In the genomic region with DNA sequence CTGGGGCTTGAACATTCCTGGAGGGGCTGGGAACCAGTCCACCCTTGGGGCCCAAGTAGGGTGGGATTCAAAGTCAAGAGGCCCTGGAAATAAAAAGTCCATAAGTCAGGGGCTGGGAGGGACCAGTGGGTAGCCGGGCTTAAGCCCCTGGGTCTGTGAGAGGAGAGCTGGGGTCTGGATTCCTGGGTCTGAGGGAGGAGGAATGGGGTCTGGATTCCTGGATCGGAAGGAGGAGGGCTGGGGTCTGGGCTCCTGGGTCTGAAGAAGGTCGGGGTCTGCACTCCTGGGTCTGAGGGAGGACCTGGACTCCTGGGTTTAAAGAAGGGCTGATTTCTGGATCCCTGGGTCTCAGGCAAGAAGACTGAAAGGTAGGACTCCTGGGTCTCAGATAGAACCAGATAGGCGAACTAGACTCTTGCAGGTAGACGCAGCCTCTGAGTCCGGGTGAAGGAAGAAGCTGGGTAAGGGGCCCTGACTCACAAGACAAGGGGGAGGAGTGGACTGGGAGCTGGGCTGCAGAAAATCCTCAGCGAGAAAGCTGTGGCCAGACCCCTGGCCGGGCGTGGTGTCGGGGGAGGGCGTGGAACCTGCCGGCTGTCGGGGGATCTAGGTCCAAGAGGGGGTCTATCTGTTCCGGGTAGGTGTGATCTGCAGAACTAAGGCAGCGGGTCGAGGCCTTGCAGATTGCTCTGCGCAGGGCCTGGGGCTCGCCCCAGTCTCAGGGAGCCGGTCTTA, we compare ENCODE assay signal across 8 mouse cellular contexts. TPM values are rescaled to one million over a fixed set of nuclear protein-coding genes. Genes with fewer than 3 reads are reported as not detected.
A peak's percentile ranks its signal among the peaks of the same experiment; 100 is the strongest.
DNase-seq lines count a peak whose midpoint lies in the region; ATAC-seq and TF ChIP-seq lines count a peak whose summit lies in the region.

No protein-coding gene starts in this region.

- DNase-seq in kidney, adult 11 months = peak; percentile 32
- DNase-seq in kidney, postnatal 4 days = no peak
- DNase-seq in hindbrain, embryonic 11.5 days (ENCODE audit: low spot score) = no peak
- DNase-seq in midbrain, embryonic 11.5 days (ENCODE audit: low spot score, missing footprints) = no peak
- no peak for DNase-seq in layer of hippocampus, adult 8-10 months (ENCODE audit: low spot score in 2 of 2)
- no peak for DNase-seq in gastrocnemius, adult 8-10 months (ENCODE audit: low spot score in 2 of 2)
- no peak for DNase-seq in natural killer cell, adult 2 months (ENCODE audit: low spot score in 2 of 2)

- H3K9me3 ChIP-seq in hindbrain, embryonic 11.5 days (ENCODE audit: control insufficient read depth, low read length) = no peaks in the 10 kb centered on the region
- no peaks in the 10 kb centered on the region for H3K9me3 ChIP-seq in midbrain, embryonic 11.5 days (ENCODE audit: control insufficient read depth, low read length)

- H3K4me1 ChIP-seq in bone marrow, adult 2 months (ENCODE audit: control insufficient read depth, insufficient read depth, low read length) = no peaks in the 10 kb centered on the region; the same call in 1 of the 2 replicates
- H3K4me1 ChIP-seq in hindbrain, embryonic 11.5 days (replicated peaks; ENCODE audit: control insufficient read depth, insufficient read depth, low read length) = peaks cover 18% of the 10 kb centered on the region; the same call in 1 of the 2 replicates
- H3K4me1 ChIP-seq in midbrain, embryonic 11.5 days (ENCODE audit: control insufficient read depth, insufficient read depth, low read length) = peaks cover 20% of the 10 kb centered on the region

- H3K36me3 ChIP-seq in hindbrain, embryonic 11.5 days (ENCODE audit: control insufficient read depth, insufficient read depth, low read length) = peaks cover 3% of the 10 kb centered on the region; the same call in 1 of the 2 replicates
- peaks cover 10% of the 10 kb centered on the region for H3K36me3 ChIP-seq in midbrain, embryonic 11.5 days (ENCODE audit: control insufficient read depth, insufficient read depth, low read length)

- peak; percentile 18 for ATAC-seq in hindbrain, embryonic 11.5 days (ENCODE audit: low FRiP score)
- ATAC-seq in midbrain, embryonic 11.5 days (ENCODE audit: low FRiP score) = peak; percentile 14

- 8% methylated on average over 19 of the region's 19 CpGs for WGBS in bone marrow, adult 2 months
- WGBS in hindbrain, embryonic 11.5 days = 9% methylated on average over 19 of the region's 19 CpGs
- 6% methylated on average over 19 of the region's 19 CpGs for WGBS in midbrain, embryonic 11.5 days

- TF ChIP-seq POLR2A in bone marrow, adult 2 months (IDR thresholded peaks at IDR 0.05; ENCODE audit: borderline replicate concordance, control insufficient read depth, low read depth, low read length) = no peak

- H3K27me3 ChIP-seq in hindbrain, embryonic 11.5 days (ENCODE audit: control insufficient read depth, insufficient read depth, low read length) = peaks cover 19% of the 10 kb centered on the region
- H3K27me3 ChIP-seq in midbrain, embryonic 11.5 days (ENCODE audit: control insufficient read depth, insufficient read depth, low read length) = peaks cover 18% of the 10 kb centered on the region

- H3K4me3 ChIP-seq in bone marrow, adult 2 months (replicated peaks; ENCODE audit: control insufficient read depth, low read depth, low read length) = peak overlapping the region; percentile 57
- H3K4me3 ChIP-seq in hindbrain, embryonic 11.5 days (ENCODE audit: low read depth, low read length) = peak overlapping the region; percentile 67
- peak overlapping the region; percentile 74 for H3K4me3 ChIP-seq in midbrain, embryonic 11.5 days (ENCODE audit: low read depth, low read length)

- H3K27ac ChIP-seq in bone marrow, adult 2 months (ENCODE audit: control insufficient read depth, insufficient read depth, low read depth, low read length, poor library complexity) = no peak overlapping the region; the same call in 1 of the 2 replicates
- H3K27ac ChIP-seq in hindbrain, embryonic 11.5 days (ENCODE audit: low read depth, low read length) = no peak overlapping the region
- H3K27ac ChIP-seq in midbrain, embryonic 11.5 days (ENCODE audit: low read depth, low read length) = 0 out of 2 replicates have a peak overlapping the region, but pooled peaks have one; percentile 20

- peak overlapping the region; percentile 87 for H3K9ac ChIP-seq in hindbrain, embryonic 11.5 days (ENCODE audit: low read depth, low read length)
- peak overlapping the region; percentile 92 for H3K9ac ChIP-seq in midbrain, embryonic 11.5 days (ENCODE audit: low read length)

- TF ChIP-seq CTCF in bone marrow, adult 2 months (IDR thresholded peaks at IDR 0.05; ENCODE audit: control insufficient read depth, insufficient read depth, low read length) = no peak

- H3K4me2 ChIP-seq in hindbrain, embryonic 11.5 days (replicated peaks; ENCODE audit: low read depth, low read length) = peak overlapping the region; percentile 71
- H3K4me2 ChIP-seq in midbrain, embryonic 11.5 days = peak overlapping the region; percentile 76

RNA-seq across cellular contexts. Expression of a gene that starts 0.5 kb away (rescaled TPM):
- polyA plus RNA-seq in bone marrow, adult 2 months (2011; ENCODE audit: insufficient read depth, insufficient read length, low replicate concordance, missing spikeins) = 13.5 and 44.8 TPM in 2 replicates
- polyA plus RNA-seq in hindbrain, embryonic 11.5 days (2014; fragmentation: Nextera tagmentation; extraction: Ambion mirVana) = 45.0 and 61.0 TPM in 2 replicates
- 41.1 and 41.7 TPM in 2 replicates for polyA plus RNA-seq in midbrain, embryonic 11.5 days (2014; fragmentation: Nextera tagmentation; extraction: Ambion mirVana)
- 10 to 100 TPM; 23.2 to 32.9 (median 30.6) TPM for total RNA-seq in layer of hippocampus, adult 8-10 months (2022)
- total RNA-seq in gastrocnemius, adult 8-10 months (2022) = 1 to 10 TPM; 7.1 to 9.8 (median 8.7) TPM

RNA-seq across cellular contexts. Expression of a gene that starts 18.8 kb away (rescaled TPM):
- 12.6 and 15.8 TPM in 2 replicates for polyA plus RNA-seq in bone marrow, adult 2 months (2011; ENCODE audit: insufficient read depth, insufficient read length, low replicate concordance, missing spikeins)
- polyA plus RNA-seq in hindbrain, embryonic 11.5 days (2014; fragmentation: Nextera tagmentation; extraction: Ambion mirVana) = 7.5 and 10.6 TPM in 2 replicates
- 7.6 and 9.2 TPM in 2 replicates for polyA plus RNA-seq in midbrain, embryonic 11.5 days (2014; fragmentation: Nextera tagmentation; extraction: Ambion mirVana)
- total RNA-seq in layer of hippocampus, adult 8-10 months (2022) = 1 to 10 TPM; 6.0 to 8.0 (median 6.9) TPM
- total RNA-seq in gastrocnemius, adult 8-10 months (2022) = 10 to 100 TPM in 2 of 4 experiments, 1 to 10 TPM in 2; 8.3 to 11.7 (median 10.2) TPM

RNA-seq across cellular contexts. Expression of a gene that starts 19.1 kb away (rescaled TPM):
- 10.9 and 18.9 TPM in 2 replicates for polyA plus RNA-seq in bone marrow, adult 2 months (2011; ENCODE audit: insufficient read depth, insufficient read length, low replicate concordance, missing spikeins)
- polyA plus RNA-seq in hindbrain, embryonic 11.5 days (2014; fragmentation: Nextera tagmentation; extraction: Ambion mirVana) = 38.2 and 43.2 TPM in 2 replicates
- 42.4 and 49.4 TPM in 2 replicates for polyA plus RNA-seq in midbrain, embryonic 11.5 days (2014; fragmentation: Nextera tagmentation; extraction: Ambion mirVana)
- 10 to 100 TPM; 20.7 to 25.3 (median 24.5) TPM for total RNA-seq in layer of hippocampus, adult 8-10 months (2022)
- 10 to 100 TPM; 22.4 to 25.7 (median 24.6) TPM for total RNA-seq in gastrocnemius, adult 8-10 months (2022)

RNA-seq across cellular contexts. Expression of a gene that starts 19.9 kb away (rescaled TPM):
- not detected in 2 replicates for polyA plus RNA-seq in bone marrow, adult 2 months (2011; ENCODE audit: insufficient read depth, insufficient read length, low replicate concordance, missing spikeins)
- polyA plus RNA-seq in hindbrain, embryonic 11.5 days (2014; fragmentation: Nextera tagmentation; extraction: Ambion mirVana) = 0.19 and 1.8 TPM in 2 replicates
- 0.34 TPM in 1 of 2 replicates, not detected in the other for polyA plus RNA-seq in midbrain, embryonic 11.5 days (2014; fragmentation: Nextera tagmentation; extraction: Ambion mirVana)
- not detected for total RNA-seq in layer of hippocampus, adult 8-10 months (2022)
- total RNA-seq in gastrocnemius, adult 8-10 months (2022) = not detected

RNA-seq across cellular contexts. Expression of a gene that starts 24.5 kb away (rescaled TPM):
- polyA plus RNA-seq in bone marrow, adult 2 months (2011; ENCODE audit: insufficient read depth, insufficient read length, low replicate concordance, missing spikeins) = not detected in 2 replicates
- 0.04 TPM in 1 of 2 replicates, not detected in the other for polyA plus RNA-seq in hindbrain, embryonic 11.5 days (2014; fragmentation: Nextera tagmentation; extraction: Ambion mirVana)
- polyA plus RNA-seq in midbrain, embryonic 11.5 days (2014; fragmentation: Nextera tagmentation; extraction: Ambion mirVana) = not detected in 2 replicates
- total RNA-seq in layer of hippocampus, adult 8-10 months (2022) = 1 to 10 TPM in 2 of 4 experiments, under 1 TPM in 2; 0.71 to 1.1 (median 0.98) TPM
- 1 to 10 TPM in 3 of 4 experiments, under 1 TPM in 1; 0.58 to 1.6 (median 1.1) TPM for total RNA-seq in gastrocnemius, adult 8-10 months (2022)
